ENCODE assay signal across 8 mouse cellular contexts in genomic region chr14:34188629-34189028, GRCm38 (mm10). TPM values are rescaled to one million over a fixed set of nuclear protein-coding genes. Genes with fewer than 3 reads are reported as not detected.
DNase-seq lines count a peak whose midpoint lies in the region; ATAC-seq and TF ChIP-seq lines count a peak whose summit lies in the region.

No protein-coding gene starts in this region.

- peaks cover 5% of the 10 kb centered on the region; the same call in 1 of the 2 replicates for H3K36me3 ChIP-seq in forebrain, postnatal 0 days (ENCODE audit: insufficient read depth)
- H3K36me3 ChIP-seq in forebrain, embryonic 16.5 days (ENCODE audit: control insufficient read depth, insufficient read depth), result no peaks in the 10 kb centered on the region

- H3K27ac ChIP-seq in forebrain, postnatal 0 days (ENCODE audit: low read depth, low read length), result no peak overlapping the region
- no peak overlapping the region for H3K27ac ChIP-seq in forebrain, embryonic 16.5 days (ENCODE audit: low read length)

- H3K4me3 ChIP-seq in forebrain, postnatal 0 days (ENCODE audit: low read depth, low read length), result no peak overlapping the region
- H3K4me3 ChIP-seq in forebrain, embryonic 16.5 days (replicated peaks; ENCODE audit: low read length), result no peak overlapping the region

- no peak overlapping the region for H3K4me2 ChIP-seq in forebrain, postnatal 0 days (ENCODE audit: low read depth)
- no peak overlapping the region for H3K4me2 ChIP-seq in forebrain, embryonic 16.5 days (ENCODE audit: low read length)

- WGBS in forebrain, postnatal 0 days, result 72% methylated on average over 5 of the region's 5 CpGs
- WGBS in forebrain, embryonic 16.5 days, result 66% methylated on average over 5 of the region's 5 CpGs

- DNase-seq in forebrain, postnatal 0 days, result no peak
- peak; percentile 49 to 69 for DNase-seq in spleen, postnatal 4 days (ENCODE audit: low spot score in 2 of 2)
- no peak for DNase-seq in spleen, adult 12 weeks (ENCODE audit: low spot score)
- peak; percentile 24 to 58 for DNase-seq in cerebellum, postnatal 25 days
- peak; percentile 74 for DNase-seq in kidney, adult 9 months
- peak; percentile 72 to 80 for DNase-seq in lung, postnatal 4 days
- peak; percentile 19 for DNase-seq in urinary bladder, postnatal 25 days (ENCODE audit: low spot score)

- H3K9ac ChIP-seq in forebrain, postnatal 0 days, result no peak overlapping the region
- no peak overlapping the region for H3K9ac ChIP-seq in forebrain, embryonic 16.5 days (replicated peaks; ENCODE audit: low read depth, low read length)

- no peaks in the 10 kb centered on the region for H3K27me3 ChIP-seq in forebrain, postnatal 0 days (ENCODE audit: insufficient read depth, low read length)
- H3K27me3 ChIP-seq in forebrain, embryonic 16.5 days (replicated peaks; ENCODE audit: control insufficient read depth, insufficient read depth, low read length), result no peaks in the 10 kb centered on the region

- ATAC-seq in forebrain, postnatal 0 days, result no peak
- no peak for ATAC-seq in forebrain, embryonic 16.5 days

- TF ChIP-seq CTCF in forebrain, postnatal 0 days (IDR thresholded peaks at IDR 0.05; ENCODE audit: low read depth), result peak; percentile 57

- H3K4me1 ChIP-seq in forebrain, postnatal 0 days (ENCODE audit: insufficient read depth), result no peaks in the 10 kb centered on the region
- H3K4me1 ChIP-seq in forebrain, embryonic 16.5 days (replicated peaks; ENCODE audit: control insufficient read depth, insufficient read depth, low read length), result no peaks in the 10 kb centered on the region

- no peaks in the 10 kb centered on the region for H3K9me3 ChIP-seq in forebrain, postnatal 0 days (ENCODE audit: low read length)
- H3K9me3 ChIP-seq in forebrain, embryonic 16.5 days (ENCODE audit: control insufficient read depth, low read length), result no peaks in the 10 kb centered on the region

RNA-seq across cellular contexts. Expression of gene Gprin2, which starts 12.8 kb away (rescaled TPM):
- total RNA-seq in forebrain, postnatal 0 days (2014; rRNA removed), result 23.3 and 26.0 TPM in 2 replicates
- polyA plus RNA-seq in forebrain, postnatal 0 days (2015; fragmentation: Nextera tagmentation; extraction: Ambion mirVana), result 6.9 and 8.0 TPM in 2 replicates
- polyA plus RNA-seq in forebrain, embryonic 16.5 days (2015; fragmentation: Nextera tagmentation; extraction: Ambion mirVana), result 4.2 and 6.1 TPM in 2 replicates

RNA-seq across cellular contexts. Expression of gene Syt15, which starts 30.8 kb away (rescaled TPM):
- total RNA-seq in forebrain, postnatal 0 days (2014; rRNA removed), result 1.0 and 1.5 TPM in 2 replicates
- polyA plus RNA-seq in forebrain, postnatal 0 days (2015; fragmentation: Nextera tagmentation; extraction: Ambion mirVana), result 0.35 and 0.65 TPM in 2 replicates
- 0.61 TPM in 2 replicates for polyA plus RNA-seq in forebrain, embryonic 16.5 days (2015; fragmentation: Nextera tagmentation; extraction: Ambion mirVana)

RNA-seq across cellular contexts. Expression of gene Npy4r, which starts 36.3 kb away (rescaled TPM):
- total RNA-seq in forebrain, postnatal 0 days (2014; rRNA removed), result 0.08 and 0.19 TPM in 2 replicates
- 0.05 and 0.10 TPM in 2 replicates for polyA plus RNA-seq in forebrain, postnatal 0 days (2015; fragmentation: Nextera tagmentation; extraction: Ambion mirVana)
- 0.11 TPM in 2 replicates for polyA plus RNA-seq in forebrain, embryonic 16.5 days (2015; fragmentation: Nextera tagmentation; extraction: Ambion mirVana)

Comparison
In these comparisons a context has a peak if more than half of its experiments do, and no peak if none do; other contexts are left out.
1. DNase-seq: peak in spleen, postnatal 4 days (2 of 2), cerebellum, postnatal 25 days (2 of 2), kidney, adult 9 months (single experiment), lung, postnatal 4 days (2 of 2) and urinary bladder, postnatal 25 days (single experiment); none in forebrain, postnatal 0 days (single experiment) and spleen, adult 12 weeks (single experiment).